Mouse (Mus musculus): Measurements from ENCODE around the gene Epha2.
A peak's percentile ranks its signal among the peaks of the same experiment; 100 is the strongest.

Epha2 gene

DNA sequence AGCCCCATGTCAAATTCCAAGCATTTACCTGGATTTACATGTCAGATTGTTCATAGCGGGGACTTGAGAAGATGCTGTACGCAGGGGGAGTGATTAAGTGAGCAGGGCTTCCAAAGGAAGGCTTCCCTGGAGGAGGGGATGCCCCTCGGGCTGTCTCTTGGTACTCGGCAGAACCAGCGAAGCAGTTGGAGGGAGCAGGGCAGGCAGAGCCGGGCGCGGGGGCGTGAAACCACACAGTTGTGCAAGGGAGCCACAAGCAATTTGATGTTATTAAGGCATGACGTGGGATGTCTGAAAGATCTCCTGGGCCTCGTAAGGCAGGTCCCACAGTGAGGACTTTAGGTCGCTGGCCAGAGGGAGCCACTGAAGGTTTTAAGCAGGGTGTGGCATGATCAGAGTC is 28.9 kb downstream of the Epha2 start:
- DNase-seq (ENCODE audit: low spot score in 2 of 2) = no peak

DNA sequence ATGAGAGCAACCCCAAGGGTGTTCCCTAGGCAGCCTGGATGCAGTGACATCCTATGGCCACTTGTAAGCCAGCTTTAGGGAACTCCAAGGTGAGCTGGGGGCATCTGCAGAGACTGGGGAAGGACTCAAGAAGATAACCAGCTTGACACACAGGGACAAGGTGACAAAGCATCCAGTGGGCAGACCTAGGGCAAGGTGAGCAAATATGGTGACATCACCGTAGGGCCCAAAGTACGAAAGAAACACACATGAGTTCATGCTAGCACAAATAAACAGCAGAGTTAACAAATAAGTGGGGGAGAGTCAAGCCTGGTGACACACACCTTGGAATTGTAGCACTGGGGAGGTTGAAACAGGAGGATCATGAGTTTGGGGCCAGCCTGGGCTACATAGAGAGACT is 30.4 kb downstream of the Epha2 start:
- no peak for DNase-seq (ENCODE audit: low spot score in 2 of 2)

DNA sequence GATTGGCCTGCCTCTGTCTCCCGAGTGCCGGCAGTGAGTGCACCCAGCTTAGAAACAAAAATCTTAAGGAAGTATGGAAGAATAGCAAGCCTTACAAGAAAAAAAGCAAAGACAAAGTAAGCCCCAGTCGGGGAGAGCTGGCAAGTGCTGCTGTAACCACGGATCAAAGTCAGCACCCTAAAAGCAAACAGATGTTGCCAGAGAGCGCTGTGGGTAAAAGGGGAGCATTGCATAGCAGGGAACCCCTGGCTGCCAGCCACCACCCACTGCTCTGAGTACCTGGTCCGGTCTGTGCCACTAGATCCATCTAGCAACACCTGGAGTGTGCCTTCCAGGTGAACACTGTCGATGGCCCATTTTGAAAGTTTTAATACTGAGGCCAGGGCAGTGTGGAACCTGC is 31.2 kb downstream of the Epha2 start:
- DNase-seq (ENCODE audit: low spot score in 2 of 2) = no peak

DNA sequence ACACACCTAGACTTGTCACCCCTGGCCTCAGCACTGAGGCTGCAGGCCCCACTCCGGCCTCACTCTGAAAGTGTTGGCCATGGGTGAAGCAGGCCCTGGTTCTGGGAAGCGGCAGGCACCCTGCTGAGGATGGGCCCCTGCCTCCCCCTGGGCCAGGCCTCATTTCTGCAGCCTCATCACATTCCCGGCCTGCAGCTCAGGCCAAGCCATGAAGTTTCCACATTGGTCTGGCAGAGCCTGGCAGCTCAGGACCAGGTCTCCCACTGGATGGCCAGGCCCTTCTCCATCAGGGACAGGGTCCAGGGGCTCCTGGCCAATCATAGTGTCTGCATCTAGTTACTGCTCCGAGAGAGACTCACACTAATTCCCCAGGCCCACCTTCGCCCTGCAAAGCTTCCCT is 33.7 kb downstream of the Epha2 start:
- DNase-seq (ENCODE audit: low spot score in 2 of 2) = no peak

DNA sequence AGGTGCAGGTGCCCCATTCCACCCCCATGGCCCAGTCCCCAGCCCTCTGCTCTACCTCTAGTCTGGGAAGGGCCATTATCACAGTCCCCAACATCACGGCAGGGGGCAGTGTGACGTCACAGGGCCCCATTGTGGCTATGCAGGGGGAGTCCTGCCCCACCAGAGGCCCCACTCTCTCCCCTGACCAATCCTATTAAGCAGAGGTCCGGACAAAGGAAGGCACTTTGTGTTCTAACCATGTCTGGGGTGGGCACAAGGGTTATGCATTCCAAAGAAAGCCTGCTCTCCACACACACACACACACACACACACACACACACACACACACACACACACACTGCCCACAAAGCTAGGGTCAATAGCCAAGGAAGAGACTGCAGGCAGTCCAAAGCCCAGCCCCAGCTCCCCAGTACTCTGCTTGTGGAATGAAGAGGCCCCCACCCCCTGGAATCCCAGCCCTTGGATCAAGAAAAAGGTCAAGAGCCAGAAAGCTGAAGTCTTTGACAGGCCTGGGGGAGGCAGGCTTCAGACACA is 34.3 kb downstream of the Epha2 start:
- DNase-seq (ENCODE audit: low spot score in 2 of 2) = no peak

DNA sequence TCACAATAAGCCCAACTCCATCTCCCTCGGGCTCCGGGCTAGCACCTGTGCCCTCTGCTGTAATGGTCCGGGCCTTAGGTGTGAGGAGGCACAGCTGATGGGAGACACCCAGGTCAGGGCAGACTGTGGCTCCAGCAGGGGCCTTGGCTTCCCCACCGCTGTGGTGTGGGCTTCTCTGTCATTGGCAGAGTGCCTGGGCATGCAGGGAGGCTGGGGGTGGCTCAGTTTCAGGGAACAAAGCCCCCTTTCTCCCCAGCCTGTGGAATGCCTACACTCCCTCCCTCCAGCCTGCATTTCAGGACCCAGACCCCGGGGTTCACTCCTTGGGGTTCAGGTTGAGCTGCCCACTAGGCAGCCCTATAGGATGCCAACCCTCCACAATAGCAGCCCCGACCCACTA is 35.2 kb downstream of the Epha2 start:
- no peak for DNase-seq (ENCODE audit: low spot score in 2 of 2)

DNA sequence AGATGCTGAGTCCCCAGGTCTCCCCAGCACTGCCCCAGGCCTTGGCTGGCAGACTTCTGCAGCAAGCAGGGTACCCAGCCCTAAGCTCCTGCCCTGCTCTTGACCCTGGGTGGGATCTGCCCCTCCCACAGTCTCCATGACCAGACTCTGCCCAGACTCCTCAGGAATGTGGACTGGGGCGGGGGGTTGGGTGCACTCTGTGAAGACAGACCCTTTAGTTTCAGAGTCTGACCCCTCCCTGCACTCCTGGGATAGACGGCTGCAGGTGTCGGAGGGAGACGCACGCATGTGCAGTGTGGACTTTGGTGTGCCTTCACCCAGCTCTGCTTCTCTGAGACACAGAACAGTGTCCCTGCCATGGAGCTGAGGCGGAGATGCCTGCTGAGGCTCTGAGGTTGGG is 36.9 kb downstream of the Epha2 start:
- no peak for DNase-seq (ENCODE audit: low spot score in 2 of 2)

DNA sequence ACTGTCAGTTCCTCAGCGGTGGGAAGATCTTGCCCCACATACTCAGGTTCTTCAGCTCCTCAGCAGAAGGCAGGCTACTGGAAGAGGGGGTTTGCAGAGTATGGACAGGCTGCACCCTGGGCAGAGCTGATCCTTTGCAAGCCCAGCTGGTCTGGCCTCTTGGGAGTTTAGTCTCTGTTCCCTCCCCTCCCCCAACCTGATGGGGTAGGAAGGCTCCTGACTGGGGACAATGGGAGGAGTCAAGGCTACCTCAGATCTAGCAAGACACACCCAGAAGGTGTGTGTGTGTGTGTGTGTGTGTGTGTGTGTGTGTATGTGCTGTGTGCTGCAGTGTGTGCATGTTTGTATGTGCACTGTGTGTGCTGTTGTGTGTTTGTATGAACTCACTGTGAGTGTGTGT is 37.8 kb downstream of the Epha2 start:
- DNase-seq (ENCODE audit: low spot score in 2 of 2) = no peak

DNA sequence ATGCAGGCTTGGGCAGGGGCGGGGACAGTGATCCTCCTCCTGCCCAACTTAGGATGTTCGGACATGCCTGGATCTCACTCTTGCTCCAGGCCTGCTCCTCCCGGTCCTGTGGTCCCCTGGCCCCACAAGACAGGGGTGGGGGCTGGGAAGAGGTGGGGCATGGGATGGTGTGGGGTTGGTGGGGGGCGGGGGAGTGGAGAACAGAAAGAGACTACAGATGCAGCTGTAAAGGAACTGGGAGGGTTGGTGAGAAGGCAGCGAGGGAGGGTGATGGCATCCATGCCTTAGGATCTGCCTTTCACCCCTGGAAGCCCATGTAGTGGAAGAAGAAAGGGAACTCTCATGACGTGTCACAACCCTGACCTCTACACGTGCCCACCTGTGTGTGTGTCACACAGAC is 40.4 kb downstream of the Epha2 start:
- DNase-seq (ENCODE audit: low spot score in 2 of 2) = no peak

DNA sequence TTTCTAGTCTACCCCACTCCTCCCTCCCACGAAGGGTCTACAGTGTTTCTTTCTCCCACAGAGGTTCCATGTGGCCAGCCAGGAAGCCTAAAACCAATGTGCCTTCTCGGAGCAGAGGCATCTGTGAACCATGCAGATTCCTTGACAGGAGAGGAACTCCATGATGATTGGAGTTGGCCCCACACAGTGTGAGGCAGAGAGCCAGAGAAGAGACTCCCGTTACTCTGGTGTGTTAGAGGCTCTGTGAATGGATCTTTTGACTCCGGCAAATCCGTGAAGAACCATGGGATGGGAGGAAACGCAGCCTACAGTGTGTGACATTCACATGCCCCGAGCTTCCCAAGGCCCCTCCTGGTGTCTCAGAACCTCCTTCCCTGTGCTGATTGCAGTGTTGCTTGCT is 42.5 kb downstream of the Epha2 start:
- DNase-seq (ENCODE audit: low spot score in 2 of 2) = no peak

DNA sequence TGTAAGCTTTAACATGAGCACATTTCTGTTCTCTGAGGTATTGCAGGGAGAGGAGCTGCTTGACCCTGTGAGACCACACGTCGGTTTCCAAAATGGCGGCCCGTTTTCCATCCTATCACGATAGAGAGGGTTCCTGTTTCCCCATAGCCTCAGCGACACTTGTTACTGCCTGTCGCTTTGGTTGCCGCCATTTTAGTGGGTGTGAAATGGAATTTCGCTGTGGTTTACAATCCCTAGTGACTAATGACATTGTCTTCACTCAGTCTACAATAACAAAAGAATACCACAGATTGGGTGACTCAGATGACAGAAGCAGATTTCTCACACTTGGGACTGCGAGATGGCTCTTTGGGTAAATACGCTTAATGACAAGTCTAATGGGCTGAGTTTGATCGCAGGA is 44.2 kb downstream of the Epha2 start:
- DNase-seq (ENCODE audit: low spot score in 2 of 2) = no peak

DNA sequence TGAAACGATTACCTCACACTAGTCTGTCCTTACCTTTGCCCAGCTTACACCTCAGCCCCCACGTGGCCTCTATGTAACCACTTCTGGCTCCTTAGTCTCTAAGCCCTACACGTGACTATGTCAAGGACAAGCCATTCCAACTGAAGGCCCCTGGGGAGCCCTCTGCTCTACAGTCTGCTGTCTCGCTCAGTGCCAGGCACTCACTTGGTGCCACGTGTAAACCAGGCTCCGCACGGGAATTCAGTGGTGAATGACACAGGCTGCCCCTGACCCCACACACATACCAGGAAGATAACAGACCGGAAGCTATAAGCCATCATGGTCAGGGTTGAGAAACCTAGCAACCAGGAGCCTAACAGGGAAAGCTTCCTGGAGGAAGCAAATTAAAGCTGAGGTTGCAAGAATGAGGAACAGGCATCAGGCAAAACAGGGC is 46.3 kb downstream of the Epha2 start:
- no peak for DNase-seq (ENCODE audit: low spot score in 2 of 2)

DNA sequence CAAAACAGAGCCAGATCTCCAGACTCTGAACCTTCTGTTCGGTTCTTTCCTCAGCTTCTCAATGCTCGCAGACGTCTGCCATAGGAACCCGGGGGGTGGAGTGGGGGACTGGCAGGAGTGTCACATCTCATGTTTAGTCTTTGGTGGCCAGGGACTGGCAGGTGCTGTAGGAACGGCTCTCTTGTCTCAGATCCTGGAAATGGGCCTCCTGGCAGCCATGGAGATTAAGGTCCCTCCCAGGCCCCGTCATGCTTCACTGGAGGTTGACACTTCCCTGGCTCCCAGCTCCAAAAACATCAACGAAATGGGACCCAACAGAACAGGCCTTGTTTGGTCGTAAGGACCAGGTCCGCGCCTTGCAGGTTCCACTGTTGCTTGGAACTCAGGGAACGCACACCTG is 47.6 kb downstream of the Epha2 start:
- DNase-seq (ENCODE audit: low spot score in 2 of 2) = no peak

DNA sequence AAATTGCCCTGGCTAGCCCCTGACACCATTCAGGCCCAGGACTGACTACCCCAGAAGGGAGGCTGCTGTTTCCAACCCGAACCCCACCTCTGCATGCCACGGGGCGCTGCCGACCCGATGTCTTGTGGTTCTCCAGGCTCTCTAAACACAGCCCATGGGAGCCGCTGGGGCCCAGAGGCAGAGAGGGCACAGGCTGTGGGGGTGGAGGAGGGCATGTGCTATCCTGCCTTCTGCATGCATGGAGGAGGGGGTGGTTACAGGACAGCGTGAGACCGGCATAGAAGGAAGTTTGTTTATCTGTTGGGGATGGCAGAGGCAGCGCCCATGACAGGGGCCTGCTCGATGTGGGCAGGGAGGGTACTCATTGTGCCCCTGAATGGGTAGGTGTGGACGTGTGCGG is 49.0 kb downstream of the Epha2 start:
- DNase-seq (ENCODE audit: low spot score in 2 of 2) = no peak

DNA sequence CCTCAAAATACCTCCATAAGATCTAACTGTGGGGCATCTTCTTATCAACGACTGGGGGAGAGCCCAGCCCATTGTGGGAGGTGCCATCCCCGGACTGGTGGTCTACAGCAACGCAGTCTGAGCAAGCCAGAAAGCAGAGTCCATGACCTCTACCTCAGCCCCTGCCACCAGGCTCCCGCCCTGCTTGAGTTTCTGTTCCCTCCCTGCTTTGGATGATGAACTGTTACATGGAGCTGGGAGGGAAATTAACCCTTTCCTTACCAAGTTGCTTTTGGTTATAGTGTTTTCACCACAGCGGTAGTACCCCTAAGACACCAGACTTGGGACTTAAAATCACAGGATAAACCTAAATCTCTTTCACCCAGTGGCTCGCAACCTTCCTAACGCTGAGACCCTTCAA is 50.9 kb downstream of the Epha2 start:
- DNase-seq (ENCODE audit: low spot score in 2 of 2) = no peak

DNA sequence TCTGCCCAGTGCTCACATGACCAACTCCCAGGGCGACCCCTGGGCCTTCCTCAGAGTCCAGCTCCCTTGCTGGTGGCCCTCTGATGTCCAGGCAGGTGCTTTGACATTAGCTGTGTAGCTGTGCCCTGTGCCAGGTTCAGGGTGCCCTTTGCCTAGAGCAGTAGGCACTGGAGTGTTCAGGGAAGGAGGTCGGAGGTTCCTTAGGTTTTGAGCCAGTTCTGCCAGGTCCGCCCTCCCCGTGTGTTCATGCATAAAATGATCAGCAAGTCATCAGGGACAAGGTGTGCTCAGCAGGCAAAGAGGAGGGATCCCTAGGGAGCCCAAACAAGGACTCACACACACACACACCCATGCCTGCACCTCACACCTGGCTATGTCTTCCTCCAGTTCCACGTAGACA is 51.9 kb downstream of the Epha2 start:
- DNase-seq (ENCODE audit: low spot score in 2 of 2) = no peak

DNA sequence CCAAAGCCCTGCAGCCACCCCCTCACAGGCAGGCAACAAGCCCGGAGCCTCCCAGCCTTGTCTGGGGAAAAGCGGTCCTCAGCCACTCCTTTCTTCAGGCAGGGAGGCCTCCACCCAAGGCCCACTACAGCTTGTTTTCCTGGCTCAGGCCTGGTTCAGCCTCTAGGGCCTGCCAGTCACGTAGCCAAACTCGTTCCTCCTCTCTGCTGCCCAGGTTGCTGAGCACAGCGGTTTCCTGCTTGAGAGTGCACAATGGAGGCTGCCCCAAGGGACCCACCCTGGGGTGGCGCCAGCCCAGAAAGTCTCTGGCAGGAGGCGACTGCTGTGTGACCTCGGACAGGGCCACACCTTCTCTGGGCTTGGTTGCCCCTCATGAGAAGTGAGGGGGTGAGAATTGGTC is 52.8 kb downstream of the Epha2 start:
- no peak for DNase-seq (ENCODE audit: low spot score in 2 of 2)

DNA sequence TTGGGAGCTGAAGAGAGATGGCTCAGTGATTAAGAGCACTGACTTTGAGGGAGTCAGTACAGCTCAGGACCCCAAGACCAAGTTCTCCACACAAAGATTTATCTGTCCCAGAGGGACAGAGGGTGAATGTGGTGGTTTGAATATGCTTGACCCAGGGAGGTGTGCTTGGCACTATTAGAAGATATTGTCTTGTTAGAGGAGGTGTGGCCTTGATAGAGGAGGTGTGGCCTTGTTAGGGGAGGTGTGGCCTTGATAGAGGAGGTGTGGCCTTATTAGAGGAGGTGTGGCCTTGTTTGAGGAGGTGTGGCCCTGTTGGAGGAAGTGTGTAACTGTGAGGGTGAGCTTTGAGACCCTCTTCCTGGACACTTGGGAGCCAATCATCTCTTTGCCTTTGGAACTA is 56.8 kb downstream of the Epha2 start:
- no peak for DNase-seq (ENCODE audit: low spot score in 2 of 2)

DNA sequence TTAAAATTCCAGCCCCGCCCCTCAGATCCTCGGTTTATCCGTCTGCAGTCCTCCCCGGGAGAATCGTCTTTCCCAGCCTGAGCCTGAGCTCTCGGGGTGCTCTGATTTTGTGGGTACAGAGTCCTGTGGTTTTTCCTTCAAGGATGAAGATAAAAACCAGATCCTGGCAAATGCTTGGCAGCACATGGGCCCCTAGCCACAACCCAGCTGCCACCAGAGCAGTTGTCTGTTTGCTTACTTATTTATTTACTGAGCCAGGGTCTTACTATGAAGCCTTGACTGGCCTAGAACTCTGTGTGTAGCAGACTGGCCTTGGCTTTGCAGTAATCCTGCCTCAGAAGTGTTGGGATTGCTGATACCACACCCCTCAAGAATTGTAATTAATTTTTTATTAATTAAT is 58.2 kb downstream of the Epha2 start:
- DNase-seq (ENCODE audit: low spot score in 2 of 2) = no peak

DNA sequence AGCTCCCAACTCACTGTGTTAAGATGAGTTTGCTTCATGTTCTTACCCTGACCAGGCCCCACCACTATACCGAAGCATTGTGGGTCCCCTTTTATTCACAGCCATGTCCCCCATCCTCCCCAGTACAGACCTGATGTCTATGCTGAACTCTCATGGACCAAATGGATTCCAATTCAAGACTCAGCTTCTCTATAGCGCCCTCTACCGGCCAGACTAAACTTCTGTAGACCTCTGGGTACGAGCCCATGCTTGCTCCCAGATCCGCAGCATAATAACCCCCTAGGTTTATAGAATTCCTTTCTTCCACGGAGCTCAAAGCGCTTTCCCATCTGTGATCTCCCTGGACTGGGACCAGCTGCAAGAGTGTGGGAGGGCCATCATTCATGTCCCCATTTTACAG is 59.8 kb downstream of the Epha2 start:
- no peak for DNase-seq (ENCODE audit: low spot score in 2 of 2)

DNA sequence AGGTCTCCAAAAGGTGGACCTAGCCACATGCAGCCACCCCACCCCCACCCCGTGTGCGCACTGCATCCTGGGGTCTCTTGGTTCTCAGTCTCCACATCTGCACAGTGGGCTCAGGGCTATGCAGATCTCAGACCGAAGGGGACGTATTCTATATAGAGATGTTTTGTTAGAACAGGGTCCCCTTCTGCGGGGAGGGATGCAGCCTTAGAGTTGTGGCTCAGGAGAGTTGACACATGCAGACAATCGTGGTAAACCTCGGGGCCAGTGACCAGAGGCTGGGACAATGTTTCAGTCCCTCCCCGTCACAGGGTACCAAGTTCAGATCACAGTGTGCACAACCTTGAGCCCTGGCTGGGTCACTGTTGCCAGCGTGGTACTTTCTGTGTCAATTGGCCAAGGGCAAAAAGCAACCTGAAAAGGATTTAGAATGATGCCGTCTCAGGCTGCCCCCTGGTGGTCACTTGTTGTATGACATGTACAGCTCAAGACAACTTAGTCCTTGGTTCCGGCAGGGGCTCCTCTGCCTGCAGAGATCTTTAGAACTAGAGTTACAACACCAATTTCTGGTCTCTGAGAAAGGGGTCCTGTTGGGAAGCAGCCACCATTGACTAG is 62.0 kb downstream of the Epha2 start:
- DNase-seq (ENCODE audit: low spot score in 2 of 2) = peak; percentile 42 to 74

DNA sequence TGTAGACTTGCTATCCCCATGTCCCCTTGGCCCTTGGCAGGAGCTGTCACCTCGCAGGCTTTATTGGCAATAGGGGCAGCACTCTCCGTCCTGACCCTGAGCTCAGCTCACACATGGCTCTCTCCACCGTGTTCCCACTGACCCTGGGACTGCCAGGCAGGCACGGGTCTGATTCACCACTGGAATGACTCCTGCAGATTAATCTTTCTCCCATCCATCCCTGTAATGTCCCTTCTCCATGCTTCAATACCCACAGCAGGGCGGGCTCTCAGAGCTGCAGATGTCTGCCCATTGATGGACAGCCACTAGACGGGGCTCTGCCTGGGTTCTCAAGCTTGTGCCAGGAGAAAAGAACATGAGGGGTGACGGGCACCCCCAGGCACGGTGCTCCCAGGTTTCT is 64.1 kb downstream of the Epha2 start:
- DNase-seq (ENCODE audit: low spot score in 2 of 2) = no peak

DNA sequence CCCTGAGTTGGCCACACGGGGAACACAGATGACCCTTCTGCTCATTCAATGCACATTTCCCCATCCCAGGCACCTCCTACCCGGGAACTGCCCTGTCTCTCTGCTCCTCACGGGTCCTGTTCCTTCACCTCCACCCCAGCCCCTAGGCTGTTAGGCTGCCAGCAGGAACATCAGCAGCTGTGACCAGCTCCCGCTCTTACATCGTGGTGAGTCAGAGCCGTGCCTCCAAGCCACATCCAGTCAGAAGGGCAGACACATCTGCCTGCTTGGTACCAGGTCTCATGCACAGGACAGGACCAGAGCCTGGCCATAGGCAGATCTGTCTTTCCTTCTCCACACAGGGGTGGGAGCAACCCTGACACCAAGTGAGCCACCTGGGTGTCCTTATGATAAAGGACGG is 64.8 kb downstream of the Epha2 start:
- DNase-seq (ENCODE audit: low spot score in 2 of 2) = no peak

Data from frontal cortex, postnatal 10 days (tissue).